Mouse (Mus musculus): ENCODE measurements around the gene Kcnc4. TPM values are rescaled to one million over a fixed set of nuclear protein-coding genes. Genes with fewer than 3 reads are reported as not detected.
A peak's percentile ranks its signal among the peaks of the same experiment; 100 is the strongest.

Gene Kcnc4
- not detected in 2 replicates for polyA plus RNA-seq (2016; fragmentation: Nextera tagmentation; extraction: Ambion mirVana)

- Histone ChIP-seq H3K9me3 (replicated peaks) (no peaks in the 10 kb centered on the region), H3K9ac (no peak within 1 kb of the TSS), H3K4me1 (peaks cover 16% of the 10 kb centered on the region), H3K4me2 (peak within 1 kb of the TSS; percentile 61), H3K36me3 (no peaks in the 10 kb centered on the region), H3K27ac (no peak within 1 kb of the TSS), H3K4me3 (peak within 1 kb of the TSS; percentile 39), H3K27me3 (replicated peaks) (peaks cover 97% of the 10 kb centered on the region)
- no peak for ATAC-seq
- WGBS (ENCODE audit: insufficient replicate concordance) = 1% methylated on average over 68 of the region's 68 CpGs
These were observed at the start of gene Kcnc4 for GRCm38 (mm10) chr3:107459196-107459772. TSS of gene Kcnc4 (minus strand) at chr3:107459552.

- Histone ChIP-seq H3K36me3 (no peaks in the 10 kb centered on the region), H3K4me2 (no peak overlapping the region), H3K4me3 (no peak overlapping the region), H3K9ac (no peak overlapping the region), H3K27me3 (replicated peaks) (peaks cover 7% of the 10 kb centered on the region; the same call in 1 of the 2 replicates), H3K9me3 (replicated peaks) (no peaks in the 10 kb centered on the region), H3K27ac (no peak overlapping the region), H3K4me1 (no peaks in the 10 kb centered on the region)
- 57% methylated on average over 8 of the region's 8 CpGs for WGBS (ENCODE audit: insufficient replicate concordance)
- ATAC-seq = no peak
These were observed 49.3 kb upstream of the Kcnc4 start for GRCm38 (mm10) chr3:107508696-107509095.

- no peaks in the 10 kb centered on the region for H3K36me3 ChIP-seq
- no peak overlapping the region for H3K4me3 ChIP-seq
- 67% methylated on average over 9 of the region's 9 CpGs for WGBS (ENCODE audit: insufficient replicate concordance)
- no peaks in the 10 kb centered on the region for H3K9me3 ChIP-seq (replicated peaks)
- ATAC-seq = no peak
- no peak overlapping the region for H3K4me2 ChIP-seq
- H3K27ac ChIP-seq = no peak overlapping the region
- H3K9ac ChIP-seq = no peak overlapping the region
- no peaks in the 10 kb centered on the region for H3K4me1 ChIP-seq
- peaks cover under 1% of the 10 kb centered on the region; the same call in 1 of the 2 replicates for H3K27me3 ChIP-seq (replicated peaks)
These were observed 48.6 kb upstream of the Kcnc4 start for GRCm38 (mm10) chr3:107507966-107508365.

GRCm38 (mm10) chr3:107506531-107506930 lies 47.2 kb upstream of the Kcnc4 start:
- WGBS (ENCODE audit: insufficient replicate concordance) = 56% methylated on average over 4 of the region's 4 CpGs
- H3K4me2 ChIP-seq = no peak overlapping the region
- ATAC-seq = no peak
- H3K27me3 ChIP-seq (replicated peaks) = no peaks in the 10 kb centered on the region
- H3K9me3 ChIP-seq (replicated peaks) = no peaks in the 10 kb centered on the region
- no peak overlapping the region for H3K4me3 ChIP-seq
- no peak overlapping the region for H3K9ac ChIP-seq
- no peak overlapping the region for H3K27ac ChIP-seq
- H3K4me1 ChIP-seq = no peaks in the 10 kb centered on the region
- H3K36me3 ChIP-seq = no peaks in the 10 kb centered on the region

- 66% methylated on average over 4 of the region's 4 CpGs for WGBS (ENCODE audit: insufficient replicate concordance)
- H3K27ac ChIP-seq = no peak overlapping the region
These were observed 46.4 kb upstream of the Kcnc4 start for GRCm38 (mm10) chr3:107505464-107506367.

GRCm38 (mm10) chr3:107504542-107504941 lies 45.2 kb upstream of the Kcnc4 start:
- no peaks in the 10 kb centered on the region for H3K36me3 ChIP-seq
- no peak overlapping the region for H3K27ac ChIP-seq
- H3K27me3 ChIP-seq (replicated peaks) = no peaks in the 10 kb centered on the region
- H3K9me3 ChIP-seq (replicated peaks) = peaks cover 11% of the 10 kb centered on the region; the same call in 1 of the 2 replicates
- H3K9ac ChIP-seq = no peak overlapping the region
- no peak for ATAC-seq
- no peaks in the 10 kb centered on the region for H3K4me1 ChIP-seq
- WGBS (ENCODE audit: insufficient replicate concordance) = 29% methylated on average over 1 of the region's 1 CpGs
- H3K4me3 ChIP-seq = no peak overlapping the region
- no peak overlapping the region for H3K4me2 ChIP-seq

More at GRCm38 (mm10) chr3:107505464-107506367, 46.4 kb upstream of the Kcnc4 start:
- Histone ChIP-seq H3K4me2 (no peak overlapping the region), H3K4me3 (no peak overlapping the region), H3K36me3 (no peaks in the 10 kb centered on the region), H3K27me3 (replicated peaks) (no peaks in the 10 kb centered on the region), H3K9me3 (replicated peaks) (0 out of 2 replicates have a peak, but pooled peaks cover 1% of the 10 kb centered on the region), H3K4me1 (no peaks in the 10 kb centered on the region), H3K9ac (no peak overlapping the region)
- no peak for ATAC-seq

GRCm38 (mm10) chr3:107503716-107504115 lies 44.4 kb upstream of the Kcnc4 start:
- Histone ChIP-seq H3K4me3 (no peak overlapping the region), H3K27me3 (replicated peaks) (no peaks in the 10 kb centered on the region), H3K9ac (no peak overlapping the region), H3K9me3 (replicated peaks) (peaks cover 14% of the 10 kb centered on the region; the same call in 1 of the 2 replicates), H3K4me2 (no peak overlapping the region), H3K27ac (no peak overlapping the region), H3K36me3 (no peaks in the 10 kb centered on the region), H3K4me1 (no peaks in the 10 kb centered on the region)
- WGBS (ENCODE audit: insufficient replicate concordance) = 52% methylated on average over 2 of the region's 2 CpGs
- no peak for ATAC-seq

- no peaks in the 10 kb centered on the region for H3K27me3 ChIP-seq (replicated peaks)
- no peak for ATAC-seq
- H3K9ac ChIP-seq = no peak overlapping the region
- H3K27ac ChIP-seq = no peak overlapping the region
- 45% methylated on average over 7 of the region's 7 CpGs for WGBS (ENCODE audit: insufficient replicate concordance)
- no peaks in the 10 kb centered on the region for H3K36me3 ChIP-seq
- H3K4me2 ChIP-seq = no peak overlapping the region
- no peaks in the 10 kb centered on the region for H3K4me1 ChIP-seq
- peaks cover 14% of the 10 kb centered on the region; the same call in 1 of the 2 replicates for H3K9me3 ChIP-seq (replicated peaks)
- H3K4me3 ChIP-seq = no peak overlapping the region
These were observed 42.4 kb upstream of the Kcnc4 start for GRCm38 (mm10) chr3:107501702-107502151.

GRCm38 (mm10) chr3:107500301-107500700 lies 40.9 kb upstream of the Kcnc4 start:
- H3K27me3 ChIP-seq (replicated peaks) = no peaks in the 10 kb centered on the region
- no peak overlapping the region for H3K9ac ChIP-seq
- H3K4me2 ChIP-seq = no peak overlapping the region
- no peak for ATAC-seq
- H3K4me3 ChIP-seq = no peak overlapping the region
- 82% methylated on average over 11 of the region's 11 CpGs for WGBS (ENCODE audit: insufficient replicate concordance)
- H3K9me3 ChIP-seq (replicated peaks) = peaks cover 14% of the 10 kb centered on the region; the same call in 1 of the 2 replicates
- no peaks in the 10 kb centered on the region for H3K36me3 ChIP-seq
- H3K4me1 ChIP-seq = no peaks in the 10 kb centered on the region
- H3K27ac ChIP-seq = no peak overlapping the region

GRCm38 (mm10) chr3:107496086-107496850 lies 36.9 kb upstream of the Kcnc4 start:
- Histone ChIP-seq H3K9ac (no peak overlapping the region), H3K36me3 (no peaks in the 10 kb centered on the region), H3K27ac (no peak overlapping the region), H3K4me2 (no peak overlapping the region), H3K9me3 (replicated peaks) (peaks cover 14% of the 10 kb centered on the region; the same call in 1 of the 2 replicates), H3K4me3 (no peak overlapping the region), H3K4me1 (no peaks in the 10 kb centered on the region), H3K27me3 (replicated peaks) (no peaks in the 10 kb centered on the region)
- no peak for ATAC-seq
- 60% methylated on average over 13 of the region's 13 CpGs for WGBS (ENCODE audit: insufficient replicate concordance)

- H3K9ac ChIP-seq = no peak overlapping the region
- WGBS (ENCODE audit: insufficient replicate concordance) = 88% methylated on average over 6 of the region's 6 CpGs
- H3K9me3 ChIP-seq (replicated peaks) = peaks cover 11% of the 10 kb centered on the region; the same call in 1 of the 2 replicates
- no peaks in the 10 kb centered on the region for H3K36me3 ChIP-seq
- H3K27me3 ChIP-seq (replicated peaks) = no peaks in the 10 kb centered on the region
- H3K4me1 ChIP-seq = no peaks in the 10 kb centered on the region
- ATAC-seq = no peak
- H3K4me3 ChIP-seq = no peak overlapping the region
- H3K4me2 ChIP-seq = no peak overlapping the region
- no peak overlapping the region for H3K27ac ChIP-seq
These were observed 36.2 kb upstream of the Kcnc4 start for GRCm38 (mm10) chr3:107495524-107495923.
